Comparison of ENCODE assay signal across 28 mouse cellular contexts in the genomic region with DNA sequence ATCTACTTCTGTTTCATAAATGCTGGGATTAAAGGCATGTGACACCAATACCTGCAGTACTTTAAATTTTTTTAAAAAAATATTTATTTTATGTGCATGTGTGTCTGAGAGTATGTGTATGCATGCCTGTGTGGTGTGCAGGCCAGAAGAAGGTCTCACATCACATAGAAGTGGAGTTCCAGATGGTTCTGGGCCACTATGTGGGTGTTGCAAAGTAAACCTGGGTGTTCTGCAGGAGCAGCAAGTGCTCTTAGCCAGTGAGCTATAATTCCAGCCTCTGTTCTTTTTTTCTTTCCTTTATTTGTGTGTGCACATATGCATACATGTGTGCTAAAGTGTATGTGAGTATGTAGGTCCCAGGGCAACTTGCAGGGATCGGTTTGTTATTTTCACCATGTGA.
DNase-seq lines count a peak whose midpoint lies in the region; ATAC-seq and TF ChIP-seq lines count a peak whose summit lies in the region.
"Had no signal": no experiment of that assay in that cellular context is flagged by ENCODE, and none has a peak within 500 bp of the region (broad histone marks: within the 10 kb centered on the region; RNA-seq: fewer than 3 reads in every experiment).

No protein-coding gene starts in this region.

- no peaks in the 10 kb centered on the region for H3K4me1 ChIP-seq in midbrain, embryonic 11.5 days (ENCODE audit: control insufficient read depth, insufficient read depth, low read length)
- H3K4me1 ChIP-seq in midbrain, embryonic 13.5 days (replicated peaks): 0 out of 2 replicates have a peak, but pooled peaks cover 8% of the 10 kb centered on the region
- H3K4me1 ChIP-seq: forebrain, embryonic 10.5 days had no signal

- no peaks in the 10 kb centered on the region for H3K36me3 ChIP-seq in midbrain, embryonic 11.5 days (ENCODE audit: control insufficient read depth, insufficient read depth, low read length)
- H3K36me3 ChIP-seq in midbrain, embryonic 13.5 days: peaks cover 12% of the 10 kb centered on the region
- H3K36me3 ChIP-seq: embryonic facial prominence, embryonic 13.5 days; G1E had no signal

- no peak overlapping the region for H3K4me3 ChIP-seq in layer of hippocampus, adult 2 months
- no peak overlapping the region for H3K4me3 ChIP-seq in midbrain, embryonic 11.5 days (ENCODE audit: low read depth, low read length)
- H3K4me3 ChIP-seq in midbrain, embryonic 13.5 days (replicated peaks): no peak overlapping the region
- H3K4me3 ChIP-seq: embryonic facial prominence, embryonic 13.5 days; embryonic facial prominence, embryonic 15.5 days; erythroblast, embryonic 14.5 days; forebrain, embryonic 10.5 days; forebrain, embryonic 12.5 days had no signal

- ATAC-seq in midbrain, embryonic 11.5 days (ENCODE audit: low FRiP score): no peak
- no peak for ATAC-seq in midbrain, embryonic 13.5 days
- ATAC-seq: activated CD4-positive, CD25-positive, alpha-beta regulatory T cell, adult 4 months; CD4-positive, CD25-positive, alpha-beta regulatory T cell, adult 4 months; forebrain, embryonic 14.5 days; forebrain, embryonic 16.5 days; Patski had no signal

- no peaks in the 10 kb centered on the region for H3K9me3 ChIP-seq in midbrain, embryonic 11.5 days (ENCODE audit: control insufficient read depth, low read length)
- no peaks in the 10 kb centered on the region for H3K9me3 ChIP-seq in midbrain, embryonic 13.5 days
- H3K9me3 ChIP-seq: embryonic facial prominence, embryonic 13.5 days; embryonic facial prominence, embryonic 15.5 days; forebrain, embryonic 10.5 days; forebrain, embryonic 12.5 days had no signal

- H3K4me2 ChIP-seq in midbrain, embryonic 11.5 days: no peak overlapping the region
- no peak overlapping the region for H3K4me2 ChIP-seq in midbrain, embryonic 13.5 days (replicated peaks)
- H3K4me2 ChIP-seq: embryonic facial prominence, embryonic 13.5 days; embryonic facial prominence, embryonic 15.5 days; forebrain, embryonic 12.5 days had no signal

- WGBS in midbrain, embryonic 11.5 days: 100% methylated on average over 1 of the region's 1 CpGs
- WGBS in midbrain, embryonic 13.5 days: 87% methylated on average over 1 of the region's 1 CpGs

- peak overlapping the region; percentile 59 for H3K27ac ChIP-seq in layer of hippocampus, adult 2 months
- H3K27ac ChIP-seq in midbrain, embryonic 11.5 days (ENCODE audit: low read depth, low read length): no peak overlapping the region
- no peak overlapping the region for H3K27ac ChIP-seq in midbrain, embryonic 13.5 days
- H3K27ac ChIP-seq: embryonic facial prominence, embryonic 13.5 days; embryonic facial prominence, embryonic 15.5 days; forebrain, embryonic 10.5 days; forebrain, embryonic 12.5 days had no signal

- no peak for DNase-seq in layer of hippocampus, adult 2 months (ENCODE audit: low spot score in 2 of 2)
- no peak for DNase-seq in layer of hippocampus, adult 18-20 months (ENCODE audit: low spot score in 2 of 2)
- peak; percentile 19 for DNase-seq in midbrain, embryonic 11.5 days (ENCODE audit: low spot score, missing footprints)
- DNase-seq in brain, adult 2 months (ENCODE audit: low read depth, low spot score): peak; percentile 58
- DNase-seq: adrenal gland, adult 8-10 months; adrenal gland, postnatal 14 days; adrenal gland, postnatal 36 days; B cell, adult 2 months; cerebellum, adult 11 months; cerebellum, adult 18-20 months; cerebellum, adult 8-10 months; cerebellum, adult 9-11 months; cerebellum, postnatal 14 days; cerebellum, postnatal 36 days; embryo, embryonic 11 days had no signal

- no peaks in the 10 kb centered on the region for H3K27me3 ChIP-seq in midbrain, embryonic 11.5 days (ENCODE audit: control insufficient read depth, insufficient read depth, low read length)
- no peaks in the 10 kb centered on the region for H3K27me3 ChIP-seq in midbrain, embryonic 13.5 days
- H3K27me3 ChIP-seq: CH12.LX; embryonic facial prominence, embryonic 13.5 days; embryonic facial prominence, embryonic 15.5 days; forebrain, embryonic 12.5 days; Patski had no signal

- no peak overlapping the region for H3K9ac ChIP-seq in midbrain, embryonic 11.5 days (ENCODE audit: low read length)
- no peak overlapping the region for H3K9ac ChIP-seq in midbrain, embryonic 13.5 days (replicated peaks)
- H3K9ac ChIP-seq: embryonic facial prominence, embryonic 13.5 days; embryonic facial prominence, embryonic 15.5 days; forebrain, embryonic 12.5 days had no signal

- TF ChIP-seq CTCF in layer of hippocampus, adult 2 months (conservative IDR thresholded peaks at IDR 0.05): no peak

Comparison
In these comparisons a context has a peak if more than half of its experiments do, and no peak if none do; other contexts are left out.
1. DNase-seq: peak in midbrain, embryonic 11.5 days (single experiment) and brain, adult 2 months (single experiment); none in layer of hippocampus, adult 2 months (0 of 2) and layer of hippocampus, adult 18-20 months (0 of 2).